Mouse (Mus musculus): ENCODE results near the gene Sucla2. TPM values are rescaled to one million over a fixed set of nuclear protein-coding genes. Genes with fewer than 3 reads are reported as not detected.
"Not testable (repeated sequence)": the region's sequence is repeated elsewhere in the genome, so short reads cannot be mapped to it uniquely, and the experiment has no call there.

Sucla2 gene
- total RNA-seq, 4 experiments from 2014 or later = 146 to 162 (median 151) TPM

GRCm38 (mm10) chr14:73509765-73510423 is 15.2 kb upstream of the Sucla2 start, which contains the start of gene Med4:
Med4 (plus strand) TSS chr14:73510025.
- peak; percentile 89 to 98 for DNase-seq (ENCODE audit: low spot score in 2 of 2)

DNA sequence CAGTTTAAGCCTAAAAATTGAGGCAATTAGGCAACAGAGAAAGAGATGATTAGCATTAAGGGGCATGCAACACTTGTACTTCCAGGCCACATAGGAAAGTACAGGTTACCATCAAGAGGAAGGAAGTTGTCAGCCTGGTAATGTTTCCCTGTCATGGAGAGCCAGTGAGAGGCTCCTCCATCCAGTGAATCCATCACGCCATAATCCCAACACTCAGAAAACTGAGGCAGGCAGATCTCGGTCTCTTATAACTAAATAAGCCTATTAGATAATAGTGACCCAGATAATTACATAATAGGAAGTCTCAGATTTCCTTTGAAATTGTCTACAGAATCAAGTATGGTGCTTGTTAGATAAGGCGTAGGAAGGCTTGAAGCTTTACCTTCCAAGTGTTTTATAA is 983 bp upstream of the Sucla2 start:
- DNase-seq (ENCODE audit: low spot score in 2 of 2) = no peak

GRCm38 (mm10) chr14:73528661-73529060 is 3.5 kb downstream of the Sucla2 start:
- DNase-seq (ENCODE audit: low spot score in 2 of 2) = not testable (repeated sequence)

DNA sequence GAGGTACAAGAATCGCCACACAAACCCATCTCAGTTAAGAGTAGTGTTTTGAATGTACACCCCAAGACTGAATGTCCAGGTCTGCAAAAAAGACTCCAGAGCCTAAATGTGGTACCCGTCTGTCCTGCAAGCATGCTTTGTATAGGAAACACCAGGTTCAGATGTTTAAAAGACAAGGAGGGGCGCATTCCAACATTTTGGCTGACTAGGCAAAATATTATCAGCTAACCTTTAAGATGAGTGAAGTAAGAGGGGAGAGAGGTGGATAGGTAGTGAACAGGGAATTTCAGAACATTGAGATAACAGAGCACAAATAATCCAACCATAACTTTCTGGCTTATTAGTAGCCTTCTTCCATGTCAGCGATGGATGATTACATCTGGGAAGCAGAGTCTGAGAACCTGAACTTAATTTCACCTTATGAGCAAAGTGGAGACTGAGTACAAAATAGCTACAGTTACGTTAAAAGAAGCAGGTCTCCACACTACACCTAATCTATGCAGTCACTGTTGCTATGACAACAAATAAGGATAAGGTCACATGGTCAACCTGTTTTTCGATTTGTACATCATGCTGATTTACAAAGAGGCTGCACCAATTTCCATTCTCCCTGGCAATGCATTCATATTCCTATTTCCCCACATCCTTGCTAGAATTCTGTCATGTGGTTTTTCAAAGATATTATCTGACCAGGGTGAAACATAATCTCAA is 8.8 kb downstream of the Sucla2 start:
- DNase-seq (ENCODE audit: low spot score in 2 of 2) = no peak

DNA sequence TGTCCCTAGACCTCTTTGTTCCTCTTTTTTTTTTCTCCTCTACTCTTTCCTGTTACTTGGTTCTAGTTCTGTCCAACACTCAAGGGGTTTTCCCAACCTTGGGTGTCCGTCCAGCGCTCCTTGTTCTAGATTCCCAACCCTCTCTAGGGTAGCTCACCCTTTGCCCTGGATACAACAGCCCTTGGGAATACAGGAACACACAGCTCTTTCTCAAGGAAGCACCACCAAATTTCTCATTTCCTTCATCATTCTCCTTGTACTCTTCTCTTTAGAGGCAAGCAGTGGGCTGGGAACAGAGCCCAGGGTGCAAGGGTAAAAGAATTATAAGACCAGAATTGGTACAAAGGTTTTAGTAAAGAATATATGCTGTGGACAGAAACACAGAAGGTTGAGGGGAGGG is 10.5 kb downstream of the Sucla2 start:
- DNase-seq (ENCODE audit: low spot score in 2 of 2) = no peak

DNA sequence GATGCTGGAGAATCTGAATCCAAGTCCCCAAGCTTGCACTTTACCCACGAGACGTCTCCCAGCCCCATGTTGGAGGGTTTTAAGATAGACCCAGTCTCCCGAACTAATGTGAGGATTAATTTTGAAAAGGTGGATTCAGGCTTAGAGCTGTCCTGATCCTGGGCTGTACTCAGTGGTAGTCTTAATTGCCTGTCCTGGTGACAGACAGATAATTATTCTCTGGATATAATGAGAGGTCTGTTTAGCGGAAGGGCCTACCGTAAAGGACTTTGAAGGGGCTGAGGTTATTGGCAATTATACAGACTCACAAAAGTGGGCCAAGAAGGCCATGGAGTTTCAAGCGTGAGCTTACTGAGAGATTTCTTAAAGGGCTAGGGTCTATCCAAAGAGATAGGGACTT is 18.7 kb downstream of the Sucla2 start:
- DNase-seq (ENCODE audit: low spot score in 2 of 2) = no peak

GRCm38 (mm10) chr14:73547034-73547433 is 21.9 kb downstream of the Sucla2 start:
- DNase-seq (ENCODE audit: low spot score in 2 of 2) = no peak

- no peak for DNase-seq (ENCODE audit: low spot score in 2 of 2)
Observed at GRCm38 (mm10) chr14:73548051-73548450, 22.9 kb downstream of the Sucla2 start, which contains the start of gene Nudt15. Nudt15 (minus strand) TSS chr14:73548242.

DNA sequence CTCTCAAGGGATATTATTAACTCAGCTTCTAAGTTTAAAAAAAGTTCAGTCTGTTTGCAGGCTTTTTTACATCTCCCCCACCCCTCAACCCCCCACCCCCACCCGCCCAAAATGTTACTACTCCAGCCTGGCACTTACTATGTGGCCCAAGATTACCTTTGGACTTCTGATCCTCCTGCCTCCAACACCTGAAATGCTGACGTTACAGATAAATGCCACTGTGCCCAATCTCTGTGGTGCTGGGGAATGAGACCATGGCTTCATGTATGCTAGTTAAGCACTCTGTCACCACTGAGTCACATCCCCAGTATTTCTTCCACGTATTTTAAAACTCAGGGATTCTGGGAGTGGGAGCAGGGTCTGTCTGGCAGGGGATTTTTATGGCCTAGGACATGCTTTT is 25.2 kb downstream of the Sucla2 start:
- DNase-seq (ENCODE audit: low spot score in 2 of 2) = no peak

- no peak for DNase-seq (ENCODE audit: low spot score in 2 of 2)
Observed at GRCm38 (mm10) chr14:73550732-73551131, 25.6 kb downstream of the Sucla2 start.

GRCm38 (mm10) chr14:73551164-73551563 is 26.0 kb downstream of the Sucla2 start:
- DNase-seq (ENCODE audit: low spot score in 2 of 2) = no peak

GRCm38 (mm10) chr14:73552341-73553121 is 27.4 kb downstream of the Sucla2 start:
- DNase-seq (ENCODE audit: low spot score in 2 of 2) = peak; percentile 86 to 91

- no peak for DNase-seq (ENCODE audit: low spot score in 2 of 2)
Observed at GRCm38 (mm10) chr14:73553122-73553696, 28.1 kb downstream of the Sucla2 start.

DNA sequence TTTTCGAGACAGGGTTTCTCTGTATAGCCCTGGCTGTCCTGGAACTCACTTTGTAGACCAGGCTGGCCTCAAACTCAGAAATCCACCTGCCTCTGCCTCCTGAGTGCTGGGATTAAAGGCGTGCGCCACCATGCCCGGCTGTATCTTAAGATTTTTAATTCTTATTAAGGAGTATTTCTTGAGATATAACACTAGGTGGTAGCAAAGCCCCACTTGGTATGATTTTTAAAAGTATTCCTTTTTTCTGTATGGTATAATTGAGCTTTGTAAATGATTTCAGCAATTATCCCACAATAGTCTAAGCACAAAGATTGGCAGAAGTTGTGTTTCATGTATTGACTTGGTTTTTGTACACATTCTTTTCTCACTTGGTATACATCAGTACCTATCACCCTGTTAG is 44.7 kb downstream of the Sucla2 start:
- not testable (repeated sequence) for DNase-seq (ENCODE audit: low spot score in 2 of 2)

DNA sequence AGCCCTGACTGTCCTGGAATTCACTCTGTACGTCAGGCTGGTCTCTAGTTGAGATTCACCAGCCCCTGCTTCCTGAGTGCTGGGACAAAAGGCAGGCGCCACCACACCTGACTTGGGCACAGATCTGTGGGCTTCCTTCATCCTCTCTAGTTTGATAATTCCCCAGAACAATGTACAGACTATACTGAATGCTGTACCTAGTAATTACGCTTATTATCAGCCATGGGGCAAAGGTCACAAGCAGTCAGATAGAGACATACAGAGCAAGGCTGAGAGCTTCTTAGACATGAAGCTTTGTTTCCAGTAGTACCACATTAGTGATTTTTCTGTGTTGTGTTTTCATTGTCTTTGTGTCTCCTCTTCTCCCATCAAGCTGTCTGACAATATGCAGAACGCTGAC is 46.0 kb downstream of the Sucla2 start:
- no peak for DNase-seq (ENCODE audit: low spot score in 2 of 2)

DNA sequence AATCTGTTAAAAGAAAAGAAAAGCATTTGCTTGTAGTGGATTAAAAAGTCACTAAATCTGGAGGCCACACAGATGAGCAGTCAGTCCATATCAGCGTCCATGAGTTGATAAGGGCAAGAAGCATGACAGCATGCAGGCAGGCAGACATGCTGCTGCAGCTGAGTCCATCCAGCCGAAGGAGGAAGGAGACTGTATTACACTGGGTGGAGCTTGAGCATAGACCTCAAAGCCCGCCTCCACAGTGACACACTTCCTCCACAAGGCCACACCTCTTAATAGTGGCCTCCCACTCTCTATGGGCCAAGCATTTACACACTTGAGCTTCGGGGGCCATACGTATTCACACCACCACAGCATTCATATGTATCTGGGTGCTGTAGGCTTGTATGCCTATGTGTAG is 48.9 kb downstream of the Sucla2 start:
- no peak for DNase-seq (ENCODE audit: low spot score in 2 of 2)

- DNase-seq (ENCODE audit: low spot score in 2 of 2) = no peak
Observed at GRCm38 (mm10) chr14:73576336-73576735, 51.2 kb downstream of the Sucla2 start.

- DNase-seq (ENCODE audit: low spot score in 2 of 2) = no peak
Observed at GRCm38 (mm10) chr14:73588080-73588479, 63.0 kb downstream of the Sucla2 start.

DNA sequence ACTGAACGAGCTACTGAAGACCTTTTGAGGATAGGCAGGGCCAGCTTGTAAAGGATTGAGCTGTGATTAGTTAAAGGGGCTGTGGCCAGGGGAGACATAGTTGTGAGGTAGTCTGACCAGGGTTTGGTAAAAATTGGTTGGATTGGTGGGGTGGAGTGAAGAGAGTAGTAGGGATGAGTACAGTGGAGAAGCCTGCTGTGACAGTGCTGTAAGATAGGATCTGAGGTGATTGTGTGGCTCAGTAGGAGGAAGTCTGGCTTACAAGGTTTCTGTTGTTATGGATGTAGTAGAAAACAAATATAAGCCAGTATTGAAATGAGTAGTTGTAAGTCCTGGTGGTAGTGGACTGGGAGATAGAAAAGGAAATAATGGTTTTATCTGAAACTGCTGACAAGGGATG is 67.0 kb downstream of the Sucla2 start:
- DNase-seq (ENCODE audit: low spot score in 2 of 2) = no peak

GRCm38 (mm10) chr14:73599720-73600119 is 74.6 kb downstream of the Sucla2 start:
- DNase-seq (ENCODE audit: low spot score in 2 of 2) = no peak

GRCm38 (mm10) chr14:73607732-73608131 is 82.6 kb downstream of the Sucla2 start:
- no peak for DNase-seq (ENCODE audit: low spot score in 2 of 2)

Measured in left cerebral cortex, adult 8-10 months (tissue).